Mouse (Mus musculus) G1E-ER4 (cell line): Measurements from ENCODE around the gene Gm6337. TPM values are rescaled to one million over a fixed set of nuclear protein-coding genes. Genes with fewer than 3 reads are reported as not detected.
"Not testable (repeated sequence)": the region's sequence is repeated elsewhere in the genome, so short reads cannot be mapped to it uniquely, and the experiment has no call there.

Experiments used
- GATA1 ChIP-seq: IDR thresholded peaks from one replicate; pipeline ENCODE4 v1.8.0; 2012; ENCODE audit warnings: low read length, inconsistent platforms
- polyA plus RNA-seq: library from polyadenylated mRNA; stranded (reverse); fragments of >175 nt; gene quantifications from 2 replicates; pipeline ENCODE4 v1.2.3, GENCODE M21; 2012

Gene Gm6337
- not detected in 2 replicates for polyA plus RNA-seq

DNA sequence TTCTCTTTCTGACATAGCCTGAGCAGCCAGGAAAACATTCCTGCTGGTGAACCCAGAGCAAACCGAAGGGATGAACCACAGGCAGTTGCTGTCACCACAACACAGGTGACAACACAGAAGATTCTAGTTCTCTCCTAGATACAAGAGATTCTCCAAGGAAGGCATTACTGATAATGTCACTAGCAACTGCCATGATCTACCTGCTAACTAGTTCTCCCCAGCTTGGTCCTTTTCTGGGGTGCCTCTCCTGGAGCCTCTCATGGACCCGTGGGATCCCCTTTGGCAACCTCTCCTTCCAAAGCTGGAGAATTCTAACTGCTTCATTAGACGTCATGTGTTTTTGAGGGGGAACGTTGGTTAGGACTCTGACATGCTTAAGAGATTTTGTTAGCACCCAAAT, at the start of gene Gm6337:
TSS of gene Gm6337 (minus strand) at position 101 of the 400 bp plus-strand sequence.
- not testable (repeated sequence) for TF ChIP-seq GATA1

DNA sequence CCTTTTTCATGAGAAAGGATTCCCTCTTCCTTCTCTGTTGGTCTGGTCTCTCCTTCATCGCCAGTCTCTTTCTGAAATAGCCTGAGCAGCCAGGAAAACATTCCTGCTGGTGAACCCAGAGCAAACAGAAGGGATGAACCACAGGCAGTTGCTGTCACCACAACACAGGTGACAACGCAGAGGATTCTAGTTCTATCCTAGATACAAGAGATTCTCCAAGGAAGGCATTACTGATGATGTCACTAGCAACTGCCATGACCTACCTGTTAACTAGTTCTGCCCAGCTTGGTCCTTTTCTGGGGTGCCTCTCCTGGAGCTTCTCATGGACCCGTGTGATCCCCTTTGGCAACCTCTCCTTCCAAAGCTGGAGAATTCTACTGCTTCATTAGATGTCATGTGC, 35.8 kb upstream of the Gm6337 start, which contains the start of gene Gm8206:
TSS of gene Gm8206 (minus strand) at position 101 of the 400 bp plus-strand sequence.
- not testable (repeated sequence) for TF ChIP-seq GATA1

Other genes with a start within 250 kb of the Gm6337 start
- gene Gm3424, start 227.9 kb downstream of the Gm6337 start, polyA plus RNA-seq: not detected in 2 replicates
- not detected in 2 replicates for gene Gm8237, start 177.9 kb downstream of the Gm6337 start, polyA plus RNA-seq
- gene Gm3248, start 96.5 kb downstream of the Gm6337 start, polyA plus RNA-seq: not detected in 2 replicates
- not detected in 2 replicates for gene Gm3453, start 79.1 kb downstream of the Gm6337 start, polyA plus RNA-seq
- gene Gm8206, start 35.7 kb upstream of the Gm6337 start, polyA plus RNA-seq: not detected in 2 replicates
- not detected in 2 replicates for gene Gm3468, start 50.4 kb upstream of the Gm6337 start, polyA plus RNA-seq
- gene Gm3476, start 67.5 kb upstream of the Gm6337 start, polyA plus RNA-seq: not detected in 2 replicates
- gene Gm21560, start 161.0 kb upstream of the Gm6337 start, polyA plus RNA-seq: not detected in 2 replicates
- gene Gm3411, start 229.0 kb upstream of the Gm6337 start, polyA plus RNA-seq: not detected in 2 replicates
- gene Gm21103, start 246.6 kb upstream of the Gm6337 start, polyA plus RNA-seq: not detected in 2 replicates